Mouse (Mus musculus) thymus, postnatal 0 days (tissue): ENCODE measurements around the gene Csnk2a1. TPM values are rescaled to one million over a fixed set of nuclear protein-coding genes. Genes with fewer than 3 reads are reported as not detected.
A peak's percentile ranks its signal among the peaks of the same experiment; 100 is the strongest.
"Not testable (repeated sequence)": the region's sequence is repeated elsewhere in the genome, so short reads cannot be mapped to it uniquely, and the experiment has no call there.

Source experiments
- DNase-seq: peaks from one replicate; pipeline ENCODE4 v3.0.0-alpha.2; 2015; ENCODE audit warnings: low spot score
- polyA plus RNA-seq: library from polyadenylated mRNA; unstranded; fragments of >200 nt; fragmentation: Nextera tagmentation; extraction: Ambion mirVana; gene quantifications from 2 replicates; pipeline ENCODE4 v1.2.1, GENCODE M21; 2015

The Csnk2a1 gene
- 105 and 120 TPM in 2 replicates for polyA plus RNA-seq

- DNase-seq: peak; percentile 93
Measured at GRCm38 (mm10) chr2:152226248-152227050, at the start of gene Csnk2a1. TSS of gene Csnk2a1 (plus strand) at chr2:152226839.

GRCm38 (mm10) chr2:152177162-152177805 lies 49.4 kb upstream of the Csnk2a1 start:
- DNase-seq: no peak

GRCm38 (mm10) chr2:152177806-152178170 lies 48.9 kb upstream of the Csnk2a1 start:
- no peak for DNase-seq

- no peak for DNase-seq
Measured at GRCm38 (mm10) chr2:152178345-152178744, 48.3 kb upstream of the Csnk2a1 start.

- DNase-seq: no peak
Measured at GRCm38 (mm10) chr2:152179301-152179700, 47.3 kb upstream of the Csnk2a1 start.

GRCm38 (mm10) chr2:152180323-152180722 lies 46.3 kb upstream of the Csnk2a1 start:
- no peak for DNase-seq

GRCm38 (mm10) chr2:152187132-152187531 lies 39.5 kb upstream of the Csnk2a1 start:
- no peak for DNase-seq

GRCm38 (mm10) chr2:152189213-152189612 lies 37.4 kb upstream of the Csnk2a1 start:
- no peak for DNase-seq

- DNase-seq: no peak
Measured at GRCm38 (mm10) chr2:152189640-152190039, 37.0 kb upstream of the Csnk2a1 start.

GRCm38 (mm10) chr2:152190161-152190560 lies 36.5 kb upstream of the Csnk2a1 start:
- DNase-seq: no peak

GRCm38 (mm10) chr2:152192591-152193345 lies 33.9 kb upstream of the Csnk2a1 start:
- DNase-seq: no peak

GRCm38 (mm10) chr2:152193346-152193710 lies 33.3 kb upstream of the Csnk2a1 start:
- DNase-seq: no peak

GRCm38 (mm10) chr2:152194586-152194985 lies 32.1 kb upstream of the Csnk2a1 start:
- DNase-seq: no peak

- no peak for DNase-seq
Measured at GRCm38 (mm10) chr2:152196896-152197295, 29.7 kb upstream of the Csnk2a1 start.

GRCm38 (mm10) chr2:152197301-152197712 lies 29.3 kb upstream of the Csnk2a1 start:
- DNase-seq: peak; percentile 74

GRCm38 (mm10) chr2:152206139-152206538 lies 20.5 kb upstream of the Csnk2a1 start:
- not testable (repeated sequence) for DNase-seq

- DNase-seq: no peak
Measured at GRCm38 (mm10) chr2:152211871-152212270, 14.8 kb upstream of the Csnk2a1 start.

- no peak for DNase-seq
Measured at GRCm38 (mm10) chr2:152216975-152217374, 9.7 kb upstream of the Csnk2a1 start.

- no peak for DNase-seq
Measured at GRCm38 (mm10) chr2:152223521-152224300, 2.9 kb upstream of the Csnk2a1 start.

GRCm38 (mm10) chr2:152225536-152225935 lies 1.1 kb upstream of the Csnk2a1 start:
- DNase-seq: no peak

- peak; percentile 55 for DNase-seq
Measured at GRCm38 (mm10) chr2:152227051-152227481, 427 bp downstream of the Csnk2a1 start.
